In the genomic region with DNA sequence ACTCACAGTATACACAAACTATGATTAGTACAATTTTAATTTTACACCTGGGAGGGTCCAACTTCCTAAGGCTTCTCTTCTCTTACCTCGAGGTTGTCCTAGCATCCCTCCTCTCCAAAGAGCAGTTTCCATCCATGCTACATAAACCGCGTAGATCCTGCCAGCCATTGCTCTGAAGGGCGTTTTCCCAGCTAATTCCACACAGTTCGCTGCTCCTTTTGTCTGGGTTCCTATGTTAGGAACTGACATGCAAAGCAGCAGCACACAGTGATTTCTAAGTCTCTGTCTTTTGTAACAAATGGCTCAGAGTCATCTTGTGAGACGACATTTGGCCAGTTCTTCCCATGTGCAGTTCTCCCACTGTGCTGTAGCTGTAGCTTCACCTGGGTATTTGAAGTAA, we compare ENCODE assay signal across 22 mouse cellular contexts.
"Had no signal": no experiment of that assay in that cellular context is flagged by ENCODE, and none has a peak within 500 bp of the region (broad histone marks: within the 10 kb centered on the region; RNA-seq: fewer than 3 reads in every experiment).

No protein-coding gene starts in this region.

- H3K4me3 ChIP-seq: layer of hippocampus, adult 2 months; limb, embryonic 12.5 days; limb, embryonic 15.5 days; midbrain, embryonic 10.5 days; midbrain, embryonic 13.5 days; myocyte; neural tube, embryonic 12.5 days; neural tube, embryonic 15.5 days had no signal

- H3K4me1 ChIP-seq: limb, embryonic 12.5 days; limb, embryonic 15.5 days; midbrain, embryonic 10.5 days; midbrain, embryonic 13.5 days; neural tube, embryonic 12.5 days; neural tube, embryonic 15.5 days had no signal

- H3K27ac ChIP-seq: kidney, postnatal 0 days; layer of hippocampus, adult 2 months; limb, embryonic 12.5 days; limb, embryonic 15.5 days; liver, embryonic 14.5 days; macrophage; midbrain, embryonic 10.5 days; midbrain, embryonic 13.5 days; neural tube, embryonic 12.5 days; neural tube, embryonic 15.5 days had no signal

- H3K9me3 ChIP-seq: limb, embryonic 12.5 days; limb, embryonic 15.5 days; midbrain, embryonic 10.5 days; midbrain, embryonic 13.5 days; neural tube, embryonic 12.5 days; neural tube, embryonic 15.5 days had no signal

- H3K9ac ChIP-seq: limb, embryonic 12.5 days; limb, embryonic 15.5 days; liver, embryonic 14.5 days; liver, postnatal 0 days; lung, embryonic 14.5 days; midbrain, embryonic 13.5 days; neural tube, embryonic 12.5 days; neural tube, embryonic 15.5 days had no signal

- H3K36me3 ChIP-seq: limb, embryonic 12.5 days; limb, embryonic 15.5 days; midbrain, embryonic 10.5 days; midbrain, embryonic 13.5 days; neural tube, embryonic 12.5 days; neural tube, embryonic 15.5 days had no signal

- DNase-seq: kidney, adult 2 months; kidney, postnatal 25 days; layer of hippocampus, adult 9-11 months; left cerebral cortex, postnatal 4 days; liver, postnatal 0 days; lung, embryonic 14.5 days; thymus, adult 18-20 months; thymus, postnatal 36 days had no signal

- ATAC-seq: liver, postnatal 0 days; lung, postnatal 0 days; midbrain, embryonic 13.5 days; midbrain, embryonic 16.5 days had no signal

- H3K27me3 ChIP-seq: limb, embryonic 12.5 days; limb, embryonic 15.5 days; midbrain, embryonic 13.5 days; neural tube, embryonic 12.5 days; neural tube, embryonic 15.5 days had no signal

- H3K4me2 ChIP-seq: limb, embryonic 12.5 days; limb, embryonic 15.5 days; liver, embryonic 11.5 days; lung, embryonic 14.5 days; midbrain, embryonic 13.5 days; neural tube, embryonic 12.5 days; neural tube, embryonic 15.5 days had no signal
